Mouse (Mus musculus): ENCODE measurements around the gene Ppil4. TPM values are rescaled to one million over a fixed set of nuclear protein-coding genes. Genes with fewer than 3 reads are reported as not detected.

The Ppil4 gene
- total RNA-seq, 1 experiment from 2014 or later = 142 TPM

DNA sequence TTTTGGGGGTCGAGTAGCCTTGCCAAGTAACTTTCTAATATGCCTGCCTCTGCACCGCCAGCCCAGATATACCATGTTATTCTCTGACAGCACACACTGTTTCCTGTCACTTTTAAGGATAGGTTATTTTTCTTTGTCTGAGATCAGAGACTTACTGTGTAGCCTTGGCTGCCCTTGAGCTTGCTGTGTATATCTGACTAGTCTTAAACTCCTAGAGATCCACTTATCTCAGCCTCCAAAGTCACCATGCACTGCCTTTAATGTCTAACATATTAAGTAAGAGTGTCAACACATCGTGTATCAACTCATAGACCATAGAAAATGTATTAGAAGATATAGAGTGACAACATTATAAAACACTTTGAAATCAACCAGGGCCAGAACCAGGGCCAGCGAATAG is 26.9 kb downstream of the Ppil4 start:
- no peak for ATAC-seq (ENCODE audit: extremely low read depth, insufficient number of reproducible peaks, low FRiP score, poor library complexity, severe bottlenecking)

DNA sequence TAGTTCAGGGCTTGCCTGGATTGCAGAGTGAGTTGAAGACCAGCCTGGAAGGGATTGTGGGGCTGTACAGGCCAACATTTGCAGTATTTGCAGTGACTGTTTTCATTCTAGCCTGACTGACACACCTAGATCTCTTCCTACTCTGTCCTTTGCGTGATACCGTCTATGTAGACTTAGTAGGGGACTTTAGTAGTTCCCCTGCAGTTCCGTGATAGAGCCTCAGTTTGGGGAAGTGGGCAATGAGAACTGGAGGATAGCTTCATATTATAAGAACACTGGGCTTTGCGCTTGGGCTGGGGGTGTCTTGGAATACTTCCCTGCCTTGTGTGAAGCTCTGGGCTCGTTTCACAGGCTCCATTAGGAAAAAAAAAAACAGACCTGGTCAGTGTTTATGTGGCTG is 27.5 kb downstream of the Ppil4 start:
- ATAC-seq (ENCODE audit: extremely low read depth, insufficient number of reproducible peaks, low FRiP score, poor library complexity, severe bottlenecking) = no peak

DNA sequence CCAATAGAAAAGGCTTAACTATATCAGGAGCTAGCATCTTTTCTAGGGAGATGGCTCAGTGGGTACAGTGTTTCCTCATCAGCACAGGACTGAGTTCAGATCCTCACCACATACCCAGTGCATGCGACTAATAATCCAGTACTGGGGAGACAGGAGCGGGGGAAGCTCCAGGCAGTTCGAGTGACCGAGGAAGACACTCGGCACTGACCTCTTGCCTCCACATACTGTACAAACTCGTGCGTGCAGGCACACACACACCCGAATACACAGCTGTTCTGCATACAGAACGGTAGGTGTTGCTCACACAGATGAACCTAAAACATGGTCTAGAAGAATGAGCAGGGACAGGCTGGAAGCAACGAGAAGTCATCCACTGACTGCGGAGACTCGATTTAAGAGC is 29.3 kb downstream of the Ppil4 start:
- ATAC-seq (ENCODE audit: extremely low read depth, insufficient number of reproducible peaks, low FRiP score, poor library complexity, severe bottlenecking) = no peak

DNA sequence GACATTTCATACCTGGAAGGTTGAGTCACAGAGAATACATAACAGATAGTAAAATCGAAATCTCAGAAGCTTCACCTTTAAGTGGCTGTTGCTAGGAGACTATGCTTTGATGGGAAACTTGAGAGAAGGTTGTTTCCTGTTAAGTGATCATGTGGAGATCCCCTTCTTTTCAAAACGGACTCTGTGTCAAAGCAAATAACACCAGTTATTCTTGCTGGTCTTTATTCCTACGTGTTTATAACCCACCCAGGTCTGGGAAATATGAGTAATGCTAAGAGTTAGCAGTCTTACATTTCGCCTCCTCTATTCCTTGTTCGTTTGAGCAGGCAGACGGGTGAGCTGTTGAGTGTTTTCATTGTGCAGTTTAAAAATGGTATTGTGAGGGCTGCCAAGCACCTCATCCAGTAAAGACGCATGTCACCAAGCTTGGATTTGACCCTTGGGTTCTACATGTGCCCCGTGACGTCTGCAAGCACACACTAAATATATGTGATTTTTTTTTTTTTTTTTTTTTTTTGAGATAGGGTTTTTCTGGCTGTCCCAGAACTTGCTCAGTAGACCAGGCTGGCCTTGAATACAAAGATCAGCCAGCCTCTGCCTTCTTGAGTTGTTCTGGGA is 32.1 kb downstream of the Ppil4 start:
- ATAC-seq (ENCODE audit: extremely low read depth, insufficient number of reproducible peaks, low FRiP score, poor library complexity, severe bottlenecking) = peak; percentile 59; the same call in 1 of the 2 replicates

DNA sequence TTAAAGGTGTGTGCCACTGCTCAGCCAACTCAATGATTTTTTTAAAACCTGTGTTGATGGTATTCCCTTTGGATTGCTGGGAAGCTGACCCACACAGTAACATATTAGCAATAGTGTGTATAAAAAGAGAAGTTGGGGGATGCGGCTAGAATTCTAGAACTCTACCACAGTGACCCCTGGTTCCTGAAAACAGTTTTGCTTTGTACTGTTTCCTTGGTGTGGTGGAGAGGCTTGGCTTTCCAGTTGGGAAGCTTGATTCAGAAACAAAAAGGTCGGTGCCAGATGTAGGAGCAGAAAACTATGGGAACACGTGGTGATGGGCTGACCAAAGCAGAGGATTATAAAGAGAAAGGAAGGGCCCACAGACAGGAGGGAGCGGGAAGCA is 32.6 kb downstream of the Ppil4 start:
- no peak for ATAC-seq (ENCODE audit: extremely low read depth, insufficient number of reproducible peaks, low FRiP score, poor library complexity, severe bottlenecking)

DNA sequence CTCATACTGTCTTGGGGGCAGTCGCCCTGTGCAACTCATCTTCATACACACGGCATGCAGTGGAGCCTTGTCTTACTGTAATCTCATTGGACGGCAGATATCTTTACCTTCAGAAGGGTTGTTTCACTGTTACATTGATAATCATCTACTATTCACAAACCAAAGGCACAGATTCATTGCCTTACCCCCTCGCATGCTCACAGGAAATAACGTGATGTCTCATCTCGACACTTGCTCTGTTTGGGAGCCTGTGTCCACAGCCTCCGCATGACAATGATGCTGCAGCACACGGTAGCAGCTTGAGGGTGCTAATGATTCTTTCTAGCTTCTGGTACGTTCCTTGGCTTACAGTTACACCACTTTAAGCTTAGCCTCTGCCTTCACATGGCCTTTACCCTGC is 33.4 kb downstream of the Ppil4 start:
- no peak for ATAC-seq (ENCODE audit: extremely low read depth, insufficient number of reproducible peaks, low FRiP score, poor library complexity, severe bottlenecking)

DNA sequence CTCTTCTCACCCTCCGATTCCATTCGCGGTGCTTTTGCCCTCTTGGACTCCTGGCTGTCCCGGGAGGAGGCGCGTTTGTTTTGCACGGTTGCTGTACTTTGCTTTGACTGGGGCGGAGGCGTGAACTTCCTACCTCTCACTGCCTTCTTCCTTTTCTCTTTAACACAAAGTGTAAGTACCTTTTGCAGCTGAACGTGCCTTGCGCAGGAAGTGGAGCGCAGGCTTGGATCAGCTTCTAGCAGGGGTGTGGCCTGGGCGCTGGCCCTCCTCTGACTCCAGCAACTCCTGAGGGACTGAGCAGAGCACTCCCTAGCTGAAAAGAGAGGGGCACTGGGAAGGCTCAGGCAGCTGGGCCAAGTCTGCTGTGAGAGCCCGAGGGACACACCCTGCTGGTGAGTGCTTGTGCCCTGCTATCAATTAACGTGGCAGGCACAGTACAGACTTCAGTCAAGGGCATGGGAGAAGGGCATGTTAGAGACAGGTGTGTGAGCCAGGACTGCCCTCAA is 39.5 kb downstream of the Ppil4 start, which contains the start of gene Zc3h12d:
Gene Zc3h12d, plus strand, starts transcription at position 300 of the 506 bp plus-strand sequence.
- peak; percentile 42 for ATAC-seq (ENCODE audit: extremely low read depth, insufficient number of reproducible peaks, low FRiP score, poor library complexity, severe bottlenecking)

DNA sequence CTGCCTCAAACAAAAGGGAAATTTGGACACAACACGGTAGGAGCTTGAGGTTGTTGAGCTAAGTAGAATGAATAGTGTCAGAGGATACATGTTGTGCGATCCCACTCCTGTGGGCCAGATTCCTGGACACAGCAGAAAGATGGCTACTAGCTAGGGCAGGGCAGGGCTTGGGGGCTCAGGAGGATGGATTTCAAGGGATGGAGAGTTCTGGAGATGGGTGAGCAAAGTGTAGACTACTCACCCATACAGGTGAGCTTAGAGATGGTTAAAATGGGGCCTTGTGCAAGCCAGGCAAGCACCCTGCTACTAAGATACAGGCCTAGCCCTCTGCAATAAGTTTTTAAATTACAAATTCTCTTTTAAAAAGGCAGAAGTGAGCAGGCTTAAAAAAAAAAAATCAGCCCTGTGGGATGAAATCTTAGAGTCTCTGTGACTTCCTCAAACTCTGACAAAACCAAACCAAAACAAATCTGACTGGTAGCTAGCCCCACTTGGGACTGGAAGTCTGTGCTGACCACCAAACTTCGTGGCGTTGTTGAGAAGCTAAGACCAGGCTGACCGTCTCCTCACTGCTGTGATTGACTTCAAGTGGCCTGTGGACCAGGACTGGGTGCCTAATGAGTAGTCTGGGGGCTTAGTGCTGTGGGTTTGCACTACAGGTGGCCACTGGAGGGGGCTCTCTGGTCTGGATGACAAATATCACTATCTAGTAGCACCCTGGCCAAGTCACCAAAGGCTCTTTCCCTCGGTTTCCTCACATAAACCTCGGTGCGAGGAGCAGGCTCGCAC is 40.9 kb downstream of the Ppil4 start:
- ATAC-seq (ENCODE audit: extremely low read depth, insufficient number of reproducible peaks, low FRiP score, poor library complexity, severe bottlenecking) = peak; percentile 41; the same call in 1 of the 2 replicates

DNA sequence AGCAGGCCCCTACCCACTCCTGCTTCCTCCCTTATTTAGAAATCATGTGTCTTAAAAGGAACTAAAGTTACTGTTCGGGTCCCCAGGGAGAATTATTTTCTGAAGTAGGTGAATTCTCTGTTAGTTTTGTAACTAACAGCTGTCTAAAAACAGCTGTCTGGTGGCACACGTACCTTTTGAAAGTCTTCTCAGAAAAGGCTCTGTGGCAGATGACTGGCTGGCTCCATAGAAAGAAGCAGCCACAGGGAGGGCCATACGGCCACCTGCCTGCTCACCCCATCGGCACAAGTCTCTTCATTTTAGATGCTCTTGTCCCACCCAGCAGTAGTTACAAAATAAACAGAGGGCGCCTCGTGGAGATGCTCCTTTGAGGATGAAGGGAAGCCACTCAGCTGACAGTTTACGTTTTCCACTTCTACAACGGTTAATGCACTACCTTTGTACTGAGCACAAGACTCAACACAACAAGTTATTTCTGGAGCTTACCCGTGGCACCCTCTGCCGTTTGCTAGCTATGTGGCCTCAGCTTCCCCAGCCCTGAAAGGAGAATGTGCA is 42.1 kb downstream of the Ppil4 start:
- no peak for ATAC-seq (ENCODE audit: extremely low read depth, insufficient number of reproducible peaks, low FRiP score, poor library complexity, severe bottlenecking)

DNA sequence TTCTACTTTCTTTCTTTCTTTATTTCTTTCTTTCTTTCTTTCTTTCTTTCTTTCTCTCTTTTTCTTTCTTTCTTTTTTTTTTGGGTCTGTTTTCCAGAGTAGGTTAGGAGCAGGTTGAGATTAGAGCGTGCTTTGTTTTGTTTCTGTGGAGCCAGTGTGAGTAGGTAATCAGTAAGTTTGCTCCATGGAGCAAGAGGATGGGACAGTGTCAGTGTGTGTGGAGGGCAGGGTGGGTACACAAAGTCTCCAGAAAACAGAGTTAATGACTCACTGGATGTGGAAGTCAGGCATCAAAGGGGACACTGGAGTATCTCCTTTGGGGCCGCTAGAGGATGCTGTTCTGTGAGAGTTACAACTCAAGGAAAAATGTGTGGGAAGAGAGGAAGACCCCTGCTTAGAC is 44.2 kb downstream of the Ppil4 start:
- ATAC-seq (ENCODE audit: extremely low read depth, insufficient number of reproducible peaks, low FRiP score, poor library complexity, severe bottlenecking) = no peak

DNA sequence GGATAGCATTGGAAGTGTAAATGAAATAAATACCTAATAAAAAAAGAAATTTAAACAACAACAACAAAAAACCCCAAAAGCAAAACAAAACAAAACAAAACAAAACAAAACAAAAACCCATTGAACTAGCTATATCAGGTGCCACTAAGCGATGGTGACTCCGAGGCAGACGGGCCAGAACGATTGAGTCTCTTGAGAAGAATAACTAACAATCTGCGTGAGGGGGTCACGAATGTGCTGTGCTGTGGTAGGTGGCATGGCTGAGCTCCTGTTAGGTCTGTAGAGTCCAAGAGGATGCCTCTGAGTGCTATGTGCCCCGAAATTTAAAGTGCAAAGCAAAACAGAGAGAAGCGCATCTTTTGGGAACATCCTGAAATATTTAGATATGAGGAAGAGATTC is 44.8 kb downstream of the Ppil4 start:
- ATAC-seq (ENCODE audit: extremely low read depth, insufficient number of reproducible peaks, low FRiP score, poor library complexity, severe bottlenecking) = no peak

DNA sequence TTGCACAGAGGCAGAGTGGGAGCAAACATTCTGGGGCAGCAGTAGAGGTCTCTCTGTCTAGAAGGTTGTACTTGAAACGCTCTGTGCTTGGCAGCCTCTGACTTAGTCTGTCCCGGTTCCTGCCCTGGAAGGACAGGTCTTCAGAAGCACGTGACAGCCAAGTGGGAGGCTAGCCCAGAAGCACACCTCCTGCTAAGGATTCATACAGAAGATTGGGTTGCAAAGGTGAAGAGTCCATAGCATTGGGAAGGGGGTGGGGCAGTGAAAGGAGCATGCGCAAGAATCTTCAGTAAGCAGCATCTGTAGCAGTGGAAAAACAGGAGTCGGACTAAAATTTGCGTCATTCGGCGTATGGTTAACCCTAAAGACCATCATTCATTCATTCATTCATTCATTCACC is 45.3 kb downstream of the Ppil4 start:
- no peak for ATAC-seq (ENCODE audit: extremely low read depth, insufficient number of reproducible peaks, low FRiP score, poor library complexity, severe bottlenecking)

DNA sequence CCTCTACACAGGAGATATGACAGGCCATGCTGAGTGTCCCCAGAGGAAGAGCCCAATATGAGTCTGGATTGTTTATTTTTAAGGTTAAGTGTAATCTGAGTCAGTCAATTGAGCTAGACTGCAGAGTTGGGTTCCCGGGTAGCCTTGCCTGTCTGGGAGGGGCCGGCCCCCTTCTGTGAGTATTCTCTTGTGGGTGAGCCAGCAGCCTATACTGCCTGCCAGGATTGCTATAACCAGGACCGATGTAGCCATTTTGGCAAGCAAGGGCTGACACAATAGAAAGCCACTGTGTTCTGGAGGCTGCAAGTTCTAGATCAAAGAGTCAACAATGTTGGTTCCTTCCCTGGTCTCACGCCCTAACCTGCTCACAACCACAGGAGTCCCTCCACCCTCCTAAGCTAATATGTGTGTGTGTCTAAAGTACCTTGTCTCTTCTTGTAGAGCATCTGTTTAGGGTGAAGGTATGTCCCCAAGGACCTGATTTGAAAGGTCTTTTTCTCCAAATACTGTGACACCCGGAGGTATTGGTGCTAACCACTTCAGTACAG is 46.3 kb downstream of the Ppil4 start:
- ATAC-seq (ENCODE audit: extremely low read depth, insufficient number of reproducible peaks, low FRiP score, poor library complexity, severe bottlenecking) = no peak

DNA sequence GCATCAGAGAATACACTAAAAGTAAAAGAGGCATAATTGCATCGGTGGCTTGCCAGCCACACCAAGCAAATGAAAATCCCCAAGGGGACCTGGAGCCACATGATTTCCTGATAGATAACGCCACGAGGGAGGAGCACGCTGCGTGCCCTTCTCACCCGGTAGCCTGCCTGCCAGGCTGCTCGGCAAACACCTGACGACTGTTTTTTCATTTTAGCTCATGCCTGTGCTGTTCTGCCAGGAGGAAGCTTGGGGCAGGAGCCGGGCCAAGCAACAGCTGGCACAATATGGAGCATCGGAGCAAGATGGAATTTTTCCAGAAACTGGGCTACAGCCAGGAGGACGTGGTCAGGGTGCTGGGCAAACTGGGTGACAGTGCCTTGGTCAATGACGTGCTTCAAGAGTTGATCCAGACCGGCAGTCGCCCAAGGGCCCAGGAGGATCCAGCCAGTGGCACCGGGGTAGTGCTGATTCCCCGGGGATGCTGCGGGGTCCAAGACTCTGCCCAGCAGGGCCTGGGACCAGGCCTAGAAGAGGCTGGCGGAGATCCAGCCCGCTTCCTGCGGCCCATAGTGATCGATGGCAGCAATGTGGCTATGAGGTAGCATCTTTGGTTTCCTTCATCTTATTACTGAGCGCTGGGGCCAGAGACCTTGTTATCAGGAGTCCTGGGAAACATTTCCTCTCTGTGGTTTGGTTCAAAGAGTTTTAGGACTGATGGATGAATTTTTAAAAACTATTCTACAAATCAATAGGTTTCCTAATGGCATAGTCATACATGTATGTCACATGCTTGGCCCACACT is 47.1 kb downstream of the Ppil4 start:
- peak; percentile 40 for ATAC-seq (ENCODE audit: extremely low read depth, insufficient number of reproducible peaks, low FRiP score, poor library complexity, severe bottlenecking)

DNA sequence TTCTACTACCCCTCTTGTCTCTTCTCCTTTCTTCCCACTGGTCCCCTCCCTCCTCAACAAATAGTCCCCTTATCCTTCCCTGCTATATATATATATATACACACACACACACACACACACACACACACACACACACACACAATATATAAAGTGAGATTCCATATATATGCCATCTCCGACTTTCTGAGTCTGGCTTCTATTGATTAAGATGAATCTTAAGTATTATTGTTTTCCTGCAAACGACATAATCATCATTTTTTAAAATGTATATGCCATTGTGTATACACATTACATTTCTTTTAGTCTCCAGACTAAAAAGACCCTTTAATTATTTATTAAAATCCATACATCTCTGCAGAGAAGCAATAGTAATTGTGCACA is 47.7 kb downstream of the Ppil4 start:
- no peak for ATAC-seq (ENCODE audit: extremely low read depth, insufficient number of reproducible peaks, low FRiP score, poor library complexity, severe bottlenecking)

DNA sequence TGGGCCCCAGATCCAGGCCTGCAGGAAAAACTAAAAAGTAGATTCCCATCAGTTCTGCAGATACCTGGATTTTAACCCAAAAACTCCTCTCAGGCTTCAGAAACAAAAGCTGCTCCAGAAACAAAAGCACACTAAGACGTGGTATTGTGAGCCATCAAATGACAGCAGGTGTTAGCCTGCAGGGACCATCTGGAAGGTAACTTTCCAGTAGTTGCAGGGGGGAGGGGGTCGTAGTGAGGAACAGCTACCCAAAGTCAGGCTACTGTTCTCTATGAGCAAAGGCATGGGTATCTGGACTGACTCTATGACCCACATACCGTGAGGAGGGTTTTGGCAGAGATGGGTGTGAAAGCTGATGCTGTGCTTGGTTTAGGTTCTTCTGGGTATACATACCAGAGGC is 48.1 kb downstream of the Ppil4 start:
- no peak for ATAC-seq (ENCODE audit: extremely low read depth, insufficient number of reproducible peaks, low FRiP score, poor library complexity, severe bottlenecking)

DNA sequence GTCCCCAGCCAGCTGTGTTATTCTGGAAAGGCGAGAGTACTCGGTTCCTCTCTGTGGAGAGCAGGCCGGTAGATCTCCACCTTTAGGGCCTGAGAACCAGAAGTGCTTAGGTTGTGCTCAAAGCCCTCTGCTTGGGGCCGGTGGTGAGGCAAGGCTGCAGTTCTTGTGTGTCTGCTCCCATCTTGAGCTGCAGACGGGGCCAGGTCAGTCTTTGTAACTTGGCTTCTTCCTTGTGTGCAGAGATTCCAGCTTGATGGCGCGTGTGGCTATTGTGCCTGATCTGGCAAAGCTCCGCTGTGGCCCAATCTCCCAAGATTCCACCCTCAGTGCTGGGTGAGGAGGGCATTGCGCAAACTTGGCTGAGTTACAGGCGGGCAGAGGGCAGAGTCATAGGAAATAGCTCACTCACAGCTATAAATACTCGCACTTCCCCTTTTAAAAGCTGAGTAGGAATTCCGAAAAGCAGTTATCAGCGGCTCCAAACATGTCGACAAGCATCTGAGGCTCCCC is 48.9 kb downstream of the Ppil4 start:
- peak; percentile 71 for ATAC-seq (ENCODE audit: extremely low read depth, insufficient number of reproducible peaks, low FRiP score, poor library complexity, severe bottlenecking)

DNA sequence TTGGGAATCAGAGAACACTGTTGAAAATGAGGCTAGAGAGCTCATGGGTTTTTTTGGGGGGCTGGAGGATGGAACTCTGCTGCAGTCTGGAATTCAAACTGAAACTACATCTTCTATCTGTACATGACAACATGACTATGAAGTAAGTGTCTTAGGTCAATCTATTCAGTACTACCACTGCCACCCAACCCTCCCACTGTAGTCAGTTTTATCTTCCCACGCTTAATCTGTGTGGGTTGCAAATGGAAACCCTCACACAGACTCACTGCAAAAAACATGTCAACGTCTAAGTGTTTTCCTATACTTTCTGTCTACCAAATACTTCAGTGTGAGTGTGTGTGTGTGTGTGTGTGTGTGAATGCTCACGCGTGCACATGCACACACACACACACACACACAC is 50.5 kb downstream of the Ppil4 start:
- no peak for ATAC-seq (ENCODE audit: extremely low read depth, insufficient number of reproducible peaks, low FRiP score, poor library complexity, severe bottlenecking)

DNA sequence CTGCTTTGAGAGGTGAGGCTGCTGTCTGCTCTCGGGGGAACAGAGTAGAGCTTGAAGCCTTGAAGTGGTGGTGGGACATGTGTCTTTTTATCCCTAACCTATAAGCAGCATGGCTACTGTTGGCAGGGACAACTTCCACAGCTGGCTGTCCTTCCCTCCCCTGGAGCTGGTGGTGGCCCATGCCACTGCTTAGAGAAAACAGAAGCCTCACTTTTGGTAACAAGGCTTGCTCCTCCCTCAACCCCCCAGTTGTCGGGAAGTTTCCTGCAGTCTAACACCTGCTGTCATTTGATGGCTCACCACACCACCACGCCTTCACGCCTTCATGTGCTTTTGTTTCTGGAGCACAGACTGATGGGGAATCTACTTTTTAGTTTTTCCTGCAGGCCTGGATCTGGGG is 51.5 kb downstream of the Ppil4 start:
- ATAC-seq (ENCODE audit: extremely low read depth, insufficient number of reproducible peaks, low FRiP score, poor library complexity, severe bottlenecking) = no peak

All from neutrophil, adult 5-6 weeks (primary cell).